Mouse (Mus musculus): ENCODE results near the gene Rhbdl3.
"Not testable (repeated sequence)": the region's sequence is repeated elsewhere in the genome, so short reads cannot be mapped to it uniquely, and the experiment has no call there.

Rhbdl3 gene

GRCm38 (mm10) chr11:80332709-80333400 is 32.1 kb downstream of the Rhbdl3 start:
- no peak for DNase-seq (ENCODE audit: low read depth, low spot score)
- Histone ChIP-seq H3K36me3 (ENCODE audit: control insufficient read depth, insufficient read depth, low read length, poor library complexity, severe bottlenecking) (no peaks in the 10 kb centered on the region), H3K27me3 (ENCODE audit: control insufficient read depth, insufficient read depth, low read length, poor library complexity, severe bottlenecking) (no peaks in the 10 kb centered on the region)

GRCm38 (mm10) chr11:80335609-80336350 is 35.1 kb downstream of the Rhbdl3 start:
- Histone ChIP-seq H3K27me3 (ENCODE audit: control insufficient read depth, insufficient read depth, low read length, poor library complexity, severe bottlenecking) (no peaks in the 10 kb centered on the region), H3K36me3 (ENCODE audit: control insufficient read depth, insufficient read depth, low read length, poor library complexity, severe bottlenecking) (no peaks in the 10 kb centered on the region)
- no peak for DNase-seq (ENCODE audit: low read depth, low spot score)

- no peak for DNase-seq (ENCODE audit: low read depth, low spot score)
- Histone ChIP-seq H3K27me3 (ENCODE audit: control insufficient read depth, insufficient read depth, low read length, poor library complexity, severe bottlenecking) (no peaks in the 10 kb centered on the region), H3K36me3 (ENCODE audit: control insufficient read depth, insufficient read depth, low read length, poor library complexity, severe bottlenecking) (no peaks in the 10 kb centered on the region)
These were observed 35.6 kb downstream of the Rhbdl3 start for GRCm38 (mm10) chr11:80336351-80336730.

- DNase-seq (ENCODE audit: low read depth, low spot score): no peak
- Histone ChIP-seq H3K27me3 (ENCODE audit: control insufficient read depth, insufficient read depth, low read length, poor library complexity, severe bottlenecking) (no peaks in the 10 kb centered on the region), H3K36me3 (ENCODE audit: control insufficient read depth, insufficient read depth, low read length, poor library complexity, severe bottlenecking) (no peaks in the 10 kb centered on the region)
These were observed 41.8 kb downstream of the Rhbdl3 start for GRCm38 (mm10) chr11:80342482-80342881.

GRCm38 (mm10) chr11:80351832-80352430 is 51.2 kb downstream of the Rhbdl3 start:
- H3K36me3 ChIP-seq (ENCODE audit: control insufficient read depth, insufficient read depth, low read length, poor library complexity, severe bottlenecking): no peaks in the 10 kb centered on the region
- no peaks in the 10 kb centered on the region for H3K27me3 ChIP-seq (ENCODE audit: control insufficient read depth, insufficient read depth, low read length, poor library complexity, severe bottlenecking)
- peak; percentile 83 for DNase-seq (ENCODE audit: low read depth, low spot score)

- no peaks in the 10 kb centered on the region for H3K27me3 ChIP-seq (ENCODE audit: control insufficient read depth, insufficient read depth, low read length, poor library complexity, severe bottlenecking)
- peak; percentile 58 for DNase-seq (ENCODE audit: low read depth, low spot score)
- H3K36me3 ChIP-seq (ENCODE audit: control insufficient read depth, insufficient read depth, low read length, poor library complexity, severe bottlenecking): 0 out of 2 replicates have a peak, but pooled peaks cover 2% of the 10 kb centered on the region
These were observed 54.1 kb downstream of the Rhbdl3 start for GRCm38 (mm10) chr11:80354832-80355231.

GRCm38 (mm10) chr11:80368949-80369348 is 68.2 kb downstream of the Rhbdl3 start:
- no peak for DNase-seq (ENCODE audit: low read depth, low spot score)
- no peaks in the 10 kb centered on the region for H3K27me3 ChIP-seq (ENCODE audit: control insufficient read depth, insufficient read depth, low read length, poor library complexity, severe bottlenecking)
- peaks cover 12% of the 10 kb centered on the region for H3K36me3 ChIP-seq (ENCODE audit: control insufficient read depth, insufficient read depth, low read length, poor library complexity, severe bottlenecking)

- no peaks in the 10 kb centered on the region for H3K27me3 ChIP-seq (ENCODE audit: control insufficient read depth, insufficient read depth, low read length, poor library complexity, severe bottlenecking)
- peaks cover 4% of the 10 kb centered on the region; the same call in 1 of the 2 replicates for H3K36me3 ChIP-seq (ENCODE audit: control insufficient read depth, insufficient read depth, low read length, poor library complexity, severe bottlenecking)
- peak; percentile 42 for DNase-seq (ENCODE audit: low read depth, low spot score)
These were observed 75.9 kb downstream of the Rhbdl3 start for GRCm38 (mm10) chr11:80376651-80377050.

- DNase-seq (ENCODE audit: low read depth, low spot score): peak; percentile 77
- H3K36me3 ChIP-seq (ENCODE audit: control insufficient read depth, insufficient read depth, low read length, poor library complexity, severe bottlenecking): peaks cover 4% of the 10 kb centered on the region; the same call in 1 of the 2 replicates
- no peaks in the 10 kb centered on the region for H3K27me3 ChIP-seq (ENCODE audit: control insufficient read depth, insufficient read depth, low read length, poor library complexity, severe bottlenecking)
These were observed 77.2 kb downstream of the Rhbdl3 start, which contains the start of gene 5730455P16Rik for GRCm38 (mm10) chr11:80377712-80378451. 5730455P16Rik (minus strand) TSS chr11:80378034.

GRCm38 (mm10) chr11:80378452-80379068 is 77.8 kb downstream of the Rhbdl3 start:
- H3K36me3 ChIP-seq (ENCODE audit: control insufficient read depth, insufficient read depth, low read length, poor library complexity, severe bottlenecking); H3K27me3 ChIP-seq (ENCODE audit: control insufficient read depth, insufficient read depth, low read length, poor library complexity, severe bottlenecking): not testable (repeated sequence)
- DNase-seq (ENCODE audit: low read depth, low spot score): peak; percentile 25

- DNase-seq (ENCODE audit: low read depth, low spot score); H3K36me3 ChIP-seq (ENCODE audit: control insufficient read depth, insufficient read depth, low read length, poor library complexity, severe bottlenecking): not testable (repeated sequence)
These were observed 78.5 kb downstream of the Rhbdl3 start for GRCm38 (mm10) chr11:80379184-80379583.

GRCm38 (mm10) chr11:80382626-80383018 is 81.9 kb downstream of the Rhbdl3 start:
- Histone ChIP-seq H3K27me3 (ENCODE audit: control insufficient read depth, insufficient read depth, low read length, poor library complexity, severe bottlenecking) (no peaks in the 10 kb centered on the region), H3K36me3 (ENCODE audit: control insufficient read depth, insufficient read depth, low read length, poor library complexity, severe bottlenecking) (peaks cover 3% of the 10 kb centered on the region; the same call in 1 of the 2 replicates)
- no peak for DNase-seq (ENCODE audit: low read depth, low spot score)

More at GRCm38 (mm10) chr11:80379184-80379583, 78.5 kb downstream of the Rhbdl3 start:
- not testable (repeated sequence) for H3K27me3 ChIP-seq (ENCODE audit: control insufficient read depth, insufficient read depth, low read length, poor library complexity, severe bottlenecking)

GRCm38 (mm10) chr11:80383019-80383625 is 82.4 kb downstream of the Rhbdl3 start, which contains the start of gene Zfp207:
Zfp207 (plus strand) TSS chr11:80383279.
- Histone ChIP-seq H3K36me3 (ENCODE audit: control insufficient read depth, insufficient read depth, low read length, poor library complexity, severe bottlenecking) (peaks cover 3% of the 10 kb centered on the region; the same call in 1 of the 2 replicates), H3K27me3 (ENCODE audit: control insufficient read depth, insufficient read depth, low read length, poor library complexity, severe bottlenecking) (no peaks in the 10 kb centered on the region)
- DNase-seq (ENCODE audit: low read depth, low spot score): peak; percentile 97

- DNase-seq (ENCODE audit: low read depth, low spot score): peak; percentile 57
- H3K36me3 ChIP-seq (ENCODE audit: control insufficient read depth, insufficient read depth, low read length, poor library complexity, severe bottlenecking): peaks cover 6% of the 10 kb centered on the region; the same call in 1 of the 2 replicates
- no peaks in the 10 kb centered on the region for H3K27me3 ChIP-seq (ENCODE audit: control insufficient read depth, insufficient read depth, low read length, poor library complexity, severe bottlenecking)
These were observed 82.9 kb downstream of the Rhbdl3 start for GRCm38 (mm10) chr11:80383626-80384046.

All from splenic B cell, adult 2 months (primary cell).